8 mouse cellular contexts compared by ENCODE assay signal in the genomic region with DNA sequence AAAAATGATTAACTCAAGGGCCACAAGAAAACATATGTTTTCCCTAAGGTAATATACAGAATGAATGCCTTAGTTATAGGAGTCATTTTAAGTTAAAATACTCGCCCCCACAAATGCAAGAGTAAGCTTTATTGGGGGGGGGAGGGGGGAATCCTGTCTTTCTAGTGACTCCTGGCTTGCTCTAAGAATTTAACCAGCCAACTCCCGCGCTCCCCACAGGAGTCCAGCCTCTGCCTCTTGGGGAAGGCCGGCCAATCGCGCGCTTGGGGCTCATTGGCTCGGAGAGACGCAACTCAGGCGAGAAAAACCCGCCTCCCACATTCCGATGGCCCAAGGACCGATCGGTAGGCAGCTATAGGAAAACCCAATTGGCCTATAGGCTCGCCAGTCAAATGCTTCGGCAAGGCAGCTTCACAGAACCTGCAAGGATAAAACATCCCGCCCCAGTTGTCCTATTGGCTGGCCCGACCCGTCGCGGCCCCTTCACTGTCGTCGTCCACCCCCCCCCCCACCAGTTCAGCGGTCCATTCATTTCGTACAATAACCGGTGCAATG. TPM values are rescaled to one million over a fixed set of nuclear protein-coding genes. Genes with fewer than 3 reads are reported as not detected.
DNase-seq lines count a peak whose midpoint lies in the region; ATAC-seq and TF ChIP-seq lines count a peak whose summit lies in the region.

No protein-coding gene starts in this region.

- peak overlapping the region; percentile 93 for H3K27ac ChIP-seq in forebrain, postnatal 0 days (ENCODE audit: low read depth, low read length)
- H3K27ac ChIP-seq in lung, embryonic 14.5 days (ENCODE audit: low read depth) = peak overlapping the region; percentile 93
- peak overlapping the region; percentile 95 for H3K27ac ChIP-seq in olfactory bulb, adult 2 months (ENCODE audit: insufficient read depth, low read depth, low read length)

- TF ChIP-seq POLR2A in olfactory bulb, adult 2 months (IDR thresholded peaks at IDR 0.05; ENCODE audit: insufficient read depth, low read depth, low read length) = no peak

- H3K27me3 ChIP-seq in forebrain, postnatal 0 days (ENCODE audit: insufficient read depth, low read length) = no peaks in the 10 kb centered on the region
- H3K27me3 ChIP-seq in lung, embryonic 14.5 days (ENCODE audit: insufficient read depth, low read length) = no peaks in the 10 kb centered on the region

- TF ChIP-seq CTCF in forebrain, postnatal 0 days (IDR thresholded peaks at IDR 0.05; ENCODE audit: low read depth) = no peak
- TF ChIP-seq CTCF in lung, embryonic 14.5 days (IDR thresholded peaks at IDR 0.05; ENCODE audit: low read depth) = no peak
- TF ChIP-seq CTCF in olfactory bulb, adult 2 months (IDR thresholded peaks at IDR 0.05; ENCODE audit: insufficient read depth, low read depth, low read length) = no peak

- no peaks in the 10 kb centered on the region for H3K9me3 ChIP-seq in forebrain, postnatal 0 days (ENCODE audit: low read length)
- no peaks in the 10 kb centered on the region for H3K9me3 ChIP-seq in lung, embryonic 14.5 days (ENCODE audit: low read depth, low read length)

- H3K9ac ChIP-seq in forebrain, postnatal 0 days = peak overlapping the region; percentile 63
- peak overlapping the region; percentile 61 for H3K9ac ChIP-seq in lung, embryonic 14.5 days

- 3% methylated on average over 26 of the region's 26 CpGs for WGBS in forebrain, postnatal 0 days
- under 1% methylated on average over 26 of the region's 26 CpGs for WGBS in lung, embryonic 14.5 days
- WGBS in olfactory bulb, adult 2 months = under 1% methylated on average over 26 of the region's 26 CpGs

- peak overlapping the region; percentile 47 for H3K4me3 ChIP-seq in forebrain, postnatal 0 days (ENCODE audit: low read depth, low read length)
- peak overlapping the region; percentile 60 for H3K4me3 ChIP-seq in lung, embryonic 14.5 days (ENCODE audit: low read depth, low read length)
- H3K4me3 ChIP-seq in olfactory bulb, adult 2 months (ENCODE audit: insufficient read depth, low read depth, low read length) = peak overlapping the region; percentile 63

- H3K4me2 ChIP-seq in forebrain, postnatal 0 days (ENCODE audit: low read depth) = peak overlapping the region; percentile 61
- H3K4me2 ChIP-seq in lung, embryonic 14.5 days = peak overlapping the region; percentile 77

- peak; percentile 100 for DNase-seq in MN1 (ENCODE audit: low spot score)
- DNase-seq in cerebellum, adult 8-10 months = peak; percentile 92
- peak; percentile 95 for DNase-seq in forebrain, postnatal 0 days
- DNase-seq in layer of hippocampus, adult 8-10 months (ENCODE audit: low spot score in 2 of 2) = peak; percentile 94 to 96
- peak; percentile 99 for DNase-seq in lung, embryonic 14.5 days
- DNase-seq in thymus, adult 18-20 months = peak; percentile 83 to 94

- peaks cover 28% of the 10 kb centered on the region for H3K36me3 ChIP-seq in forebrain, postnatal 0 days (ENCODE audit: insufficient read depth)
- H3K36me3 ChIP-seq in lung, embryonic 14.5 days (ENCODE audit: insufficient read depth) = peaks cover 51% of the 10 kb centered on the region

- peak; percentile 83 for ATAC-seq in forebrain, postnatal 0 days
- peak; percentile 72 to 74 for ATAC-seq in hematopoietic stem cell, adult 5-6 weeks (replicated peaks in 1 of 2; ENCODE audit: insufficient read depth in 1 of 2, low FRiP score in 2 of 2, low TSS enrichment in 1 of 2, low read depth in 1 of 2, poor library complexity in 2 of 2, severe bottlenecking in 2 of 2)
- peak; percentile 91 for ATAC-seq in lung, embryonic 14.5 days (ENCODE audit: insufficient read depth)

- peaks cover 23% of the 10 kb centered on the region for H3K4me1 ChIP-seq in forebrain, postnatal 0 days (ENCODE audit: insufficient read depth)
- peaks cover 13% of the 10 kb centered on the region; the same call in 1 of the 2 replicates for H3K4me1 ChIP-seq in lung, embryonic 14.5 days (ENCODE audit: insufficient read depth)
- H3K4me1 ChIP-seq in olfactory bulb, adult 2 months (ENCODE audit: control insufficient read depth, insufficient read depth, low read length) = peaks cover 8% of the 10 kb centered on the region

RNA-seq across cellular contexts. Expression of a gene that starts 0.4 kb away (rescaled TPM):
- total RNA-seq in forebrain, postnatal 0 days (2014; rRNA removed) = 139 and 181 TPM in 2 replicates
- polyA plus RNA-seq in forebrain, postnatal 0 days (2015; fragmentation: Nextera tagmentation; extraction: Ambion mirVana) = 74.1 and 90.4 TPM in 2 replicates
- 211 and 226 TPM in 2 replicates for total RNA-seq in hematopoietic stem cell, adult 5-6 weeks (2017)
- total RNA-seq in layer of hippocampus, adult 8-10 months (2022) = 100 to 1,000 TPM; 170 to 209 (median 180) TPM
- polyA plus RNA-seq in lung, embryonic 14.5 days (2014; fragmentation: Nextera tagmentation; extraction: Ambion mirVana) = 144 and 151 TPM in 2 replicates
- 111 and 221 TPM in 2 replicates for polyA plus RNA-seq in olfactory bulb, adult 2 months (2012; ENCODE audit: insufficient read depth, insufficient read length, low replicate concordance, missing spikeins)

RNA-seq across cellular contexts. Expression of a gene that starts 1.0 kb away (rescaled TPM):
- total RNA-seq in forebrain, postnatal 0 days (2014; rRNA removed) = 205 and 270 TPM in 2 replicates
- polyA plus RNA-seq in forebrain, postnatal 0 days (2015; fragmentation: Nextera tagmentation; extraction: Ambion mirVana) = 653 and 670 TPM in 2 replicates
- 1,381 and 2,732 TPM in 2 replicates for total RNA-seq in hematopoietic stem cell, adult 5-6 weeks (2017)
- 100 to 1,000 TPM; 257 to 295 (median 288) TPM for total RNA-seq in layer of hippocampus, adult 8-10 months (2022)
- 1,022 and 1,035 TPM in 2 replicates for polyA plus RNA-seq in lung, embryonic 14.5 days (2014; fragmentation: Nextera tagmentation; extraction: Ambion mirVana)
- polyA plus RNA-seq in olfactory bulb, adult 2 months (2012; ENCODE audit: insufficient read depth, insufficient read length, low replicate concordance, missing spikeins) = 185 and 643 TPM in 2 replicates

RNA-seq across cellular contexts. Expression of a gene that starts 19.0 kb away (rescaled TPM):
- total RNA-seq in forebrain, postnatal 0 days (2014; rRNA removed) = 0.85 and 1.6 TPM in 2 replicates
- polyA plus RNA-seq in forebrain, postnatal 0 days (2015; fragmentation: Nextera tagmentation; extraction: Ambion mirVana) = 0.30 and 0.34 TPM in 2 replicates
- 198 and 245 TPM in 2 replicates for total RNA-seq in hematopoietic stem cell, adult 5-6 weeks (2017)
- not detected for total RNA-seq in layer of hippocampus, adult 8-10 months (2022)
- polyA plus RNA-seq in lung, embryonic 14.5 days (2014; fragmentation: Nextera tagmentation; extraction: Ambion mirVana) = 3.9 TPM in 2 replicates
- polyA plus RNA-seq in olfactory bulb, adult 2 months (2012; ENCODE audit: insufficient read depth, insufficient read length, low replicate concordance, missing spikeins) = not detected in 2 replicates

RNA-seq across cellular contexts. Expression of a gene that starts 33.3 kb away (rescaled TPM):
- 120 and 147 TPM in 2 replicates for total RNA-seq in forebrain, postnatal 0 days (2014; rRNA removed)
- 209 and 217 TPM in 2 replicates for polyA plus RNA-seq in forebrain, postnatal 0 days (2015; fragmentation: Nextera tagmentation; extraction: Ambion mirVana)
- total RNA-seq in hematopoietic stem cell, adult 5-6 weeks (2017) = 59.5 and 76.0 TPM in 2 replicates
- 100 to 1,000 TPM in 1 of 4 experiments, 10 to 100 TPM in 3; 90.6 to 100 (median 94.2) TPM for total RNA-seq in layer of hippocampus, adult 8-10 months (2022)
- 304 and 306 TPM in 2 replicates for polyA plus RNA-seq in lung, embryonic 14.5 days (2014; fragmentation: Nextera tagmentation; extraction: Ambion mirVana)
- not detected in 2 replicates for polyA plus RNA-seq in olfactory bulb, adult 2 months (2012; ENCODE audit: insufficient read depth, insufficient read length, low replicate concordance, missing spikeins)

Comparison
In these comparisons a context has a peak if more than half of its experiments do, and no peak if none do; other contexts are left out.
1. Peak in every context shown above with its lines: DNase-seq, ATAC-seq, H3K4me3 ChIP-seq and H3K27ac ChIP-seq.
2. RNA of a gene that starts 19.0 kb away (total RNA-seq): 198 to 245 TPM in hematopoietic stem cell, adult 5-6 weeks; 0.85 to 1.6 TPM in forebrain, postnatal 0 days and not detected in layer of hippocampus, adult 8-10 months; every median in the first group is over 10 times any median in the second.